Mouse (Mus musculus) common myeloid progenitor, adult 5-6 weeks (primary cell): ENCODE data around the gene G3bp1. TPM values are rescaled to one million over a fixed set of nuclear protein-coding genes. Genes with fewer than 3 reads are reported as not detected.

ENCODE experiments used
- ATAC-seq: replicated peaks from 2 replicates; pipeline ENCODE4 v1.8.0; 2016; ENCODE audit warnings: low read depth, mild to moderate bottlenecking, moderate TSS enrichment, inconsistent platforms; ENCODE audit not compliant: poor library complexity, severe bottlenecking
- total RNA-seq: library from RNA; stranded (forward); fragments of 200-1000, 187-1606 nt; gene quantifications from 2 replicates; pipeline ENCODE4 v1.2.3, GENCODE M21; 2017

G3bp1 gene
- total RNA-seq, 1 experiment from 2014 or later: 135 TPM

- no peak for ATAC-seq
Observed at GRCm38 (mm10) chr11:55533378-55533777, 63.9 kb downstream of the G3bp1 start.

GRCm38 (mm10) chr11:55534766-55535165 lies 65.3 kb downstream of the G3bp1 start:
- ATAC-seq: no peak

- no peak for ATAC-seq
Observed at GRCm38 (mm10) chr11:55542128-55542527, 72.6 kb downstream of the G3bp1 start.

DNA sequence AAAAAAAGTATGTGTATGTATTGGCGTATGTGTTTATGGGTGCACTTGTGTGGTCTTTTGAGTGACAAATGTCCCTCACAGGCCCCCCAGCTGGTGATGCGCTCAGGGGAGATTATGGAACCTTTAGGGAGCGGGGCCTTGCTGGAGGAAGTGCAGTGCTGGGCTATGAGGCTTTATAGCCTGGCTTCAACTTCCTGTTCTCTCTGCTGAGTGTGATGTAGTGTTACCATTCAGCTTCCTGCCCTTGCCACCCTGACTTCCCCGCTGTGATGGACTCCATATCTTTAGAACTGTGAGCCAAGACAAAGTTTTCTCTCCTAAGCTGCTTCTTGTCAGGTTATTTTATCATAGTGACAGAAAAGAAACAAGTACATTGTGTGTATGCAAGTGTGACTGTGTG lies 73.2 kb downstream of the G3bp1 start:
- no peak for ATAC-seq

GRCm38 (mm10) chr11:55545690-55546089 lies 76.2 kb downstream of the G3bp1 start:
- ATAC-seq: no peak

Other genes starting within 250 kb of the G3bp1 start
- gene Fat2, start 133.1 kb upstream of the G3bp1 start, total RNA-seq: not detected in 2 replicates
- not detected in 2 replicates for gene Sparc, start 46.5 kb upstream of the G3bp1 start, total RNA-seq
- gene Atox1, start 8.4 kb upstream of the G3bp1 start, total RNA-seq: 27.7 and 48.8 TPM in 2 replicates
- gene Glra1, start 138.5 kb downstream of the G3bp1 start, total RNA-seq: not detected in 2 replicates